Mouse (Mus musculus): Measurements from ENCODE around the gene Serpinb9f.
"Not testable (repeated sequence)": the region's sequence is repeated elsewhere in the genome, so short reads cannot be mapped to it uniquely, and the experiment has no call there.

GRCm38 (mm10) chr13:33323777-33324176 is at the start of gene Serpinb9f:
- TF ChIP-seq ZKSCAN1 (IDR thresholded peaks at IDR 0.05; ENCODE audit: borderline replicate concordance, low read depth, low read length); CTCF (conservative IDR thresholded peaks at IDR 0.05 in 1 of 2, IDR thresholded peaks at IDR 0.05 in 1 of 2; ENCODE audit: low read depth in 2 of 2, low read length in 2 of 2); EP300 (IDR thresholded peaks at IDR 0.05; ENCODE audit: low read length); MAX (IDR thresholded peaks at IDR 0.05; ENCODE audit: low read length); IRF4 (IDR thresholded peaks at IDR 0.05; ENCODE audit: low read depth, low read length); POLR2A (IDR thresholded peaks at IDR 0.05; ENCODE audit: low read depth, low read length); NELFE (IDR thresholded peaks at IDR 0.05; ENCODE audit: low read depth, low read length): not testable (repeated sequence)

All from CH12.LX (cell line).